Mouse (Mus musculus): ENCODE data around the gene Btbd11.
"Not testable (repeated sequence)": the region's sequence is repeated elsewhere in the genome, so short reads cannot be mapped to it uniquely, and the experiment has no call there.

Btbd11 gene

DNA sequence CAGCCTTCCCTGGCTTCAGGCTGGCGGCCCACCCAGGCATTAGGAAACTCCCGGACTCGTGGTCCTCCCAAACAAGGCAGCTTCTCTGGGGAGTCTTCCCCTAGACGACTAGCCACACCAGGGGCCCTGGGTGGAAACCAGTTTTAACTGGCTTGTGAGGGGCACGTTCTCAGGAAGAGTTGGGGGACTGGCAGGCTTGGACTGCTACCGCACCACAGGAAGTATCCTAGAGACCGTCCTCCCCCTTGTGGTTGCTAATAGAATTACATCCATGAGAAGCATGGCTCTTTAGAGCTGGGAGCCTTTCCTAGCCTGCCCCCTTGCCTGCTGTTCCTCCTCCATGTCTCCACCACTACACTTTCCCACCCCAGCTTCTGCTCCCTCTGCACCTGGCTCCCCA, 265.1 kb downstream of the Btbd11 start:
- peak in 1 of 2 experiments; percentile 11 for DNase-seq (ENCODE audit: low spot score in 2 of 2)

DNA sequence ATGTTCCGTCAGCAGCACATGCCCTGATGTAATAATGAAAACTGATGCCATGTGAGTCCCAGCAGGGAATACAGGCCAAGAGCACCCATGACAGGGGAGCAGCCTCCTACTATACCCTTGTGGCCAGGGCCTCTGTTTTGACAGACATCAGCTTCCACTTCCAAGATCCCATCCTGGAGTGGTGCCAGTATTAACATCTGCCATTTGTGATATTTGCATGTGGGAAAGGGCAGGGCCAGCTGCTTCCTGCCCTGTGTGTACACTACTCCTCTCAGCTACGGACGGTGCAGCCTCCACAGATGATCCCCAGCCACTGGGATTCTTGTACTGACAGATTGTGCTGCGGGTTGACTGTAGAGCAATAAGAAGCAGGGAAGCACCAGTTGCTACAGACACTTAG, 269.3 kb downstream of the Btbd11 start:
- no peak for DNase-seq (ENCODE audit: low spot score in 2 of 2)

DNA sequence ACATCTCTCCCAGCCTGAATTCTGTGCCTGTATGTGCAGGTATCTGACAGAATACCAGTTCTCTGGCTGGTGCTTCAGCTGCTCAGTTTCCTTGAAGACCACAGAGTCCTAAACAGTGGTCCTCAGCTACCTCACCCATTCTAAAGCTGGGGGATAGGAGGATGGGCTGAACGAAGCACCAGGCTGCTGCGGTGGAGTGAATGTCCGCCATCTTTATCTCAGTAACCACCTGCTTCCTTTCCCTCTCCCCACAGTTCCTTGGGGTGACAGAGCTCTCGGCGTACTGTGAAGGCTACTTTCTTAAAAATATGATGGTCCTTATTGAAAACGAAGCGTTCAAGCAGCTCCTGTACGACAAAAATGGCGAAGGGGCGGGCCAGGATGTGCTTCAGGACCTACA, 271.3 kb downstream of the Btbd11 start:
- no peak for DNase-seq (ENCODE audit: low spot score in 2 of 2)

DNA sequence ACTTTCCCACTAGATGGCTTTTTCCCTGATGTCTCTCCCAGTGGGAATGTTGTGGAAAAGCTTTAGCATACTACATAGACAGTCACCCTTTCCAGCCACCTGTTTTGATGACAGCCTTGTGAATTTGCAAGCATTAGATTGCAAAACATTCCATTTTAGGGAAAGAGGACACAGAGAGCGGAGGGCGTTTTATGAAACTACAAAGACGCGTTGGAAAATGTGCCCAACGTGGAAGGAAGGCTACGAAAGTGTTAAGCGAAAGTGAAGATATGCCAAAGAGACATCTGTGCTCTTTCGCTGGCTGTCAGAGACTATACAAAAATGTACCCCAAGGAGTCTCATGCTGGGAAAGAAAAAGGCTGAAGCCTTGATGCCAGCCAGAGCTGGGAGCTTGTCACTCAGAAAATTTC, 286.9 kb downstream of the Btbd11 start:
- DNase-seq (ENCODE audit: low spot score in 2 of 2), result no peak

DNA sequence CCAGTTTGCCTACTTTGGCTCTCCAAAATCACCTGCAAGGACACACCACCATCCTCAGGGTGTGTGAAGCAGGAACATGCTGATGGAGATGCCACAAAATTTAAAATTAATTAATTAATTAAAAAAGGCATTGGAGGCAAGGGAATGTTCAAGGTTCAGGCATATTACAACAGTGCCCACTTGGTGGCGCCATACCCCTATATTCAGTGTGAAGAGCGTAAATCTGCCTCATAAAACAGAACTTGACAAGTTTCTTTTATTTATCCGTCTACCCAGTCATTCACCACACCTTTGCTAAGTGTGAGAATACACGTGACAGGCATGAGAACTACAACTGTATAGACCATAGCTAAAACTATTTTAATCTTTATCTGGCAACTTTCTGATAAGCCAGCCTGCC, 292.0 kb downstream of the Btbd11 start:
- peak; percentile 43 to 56 for DNase-seq (ENCODE audit: low spot score in 2 of 2)

DNA sequence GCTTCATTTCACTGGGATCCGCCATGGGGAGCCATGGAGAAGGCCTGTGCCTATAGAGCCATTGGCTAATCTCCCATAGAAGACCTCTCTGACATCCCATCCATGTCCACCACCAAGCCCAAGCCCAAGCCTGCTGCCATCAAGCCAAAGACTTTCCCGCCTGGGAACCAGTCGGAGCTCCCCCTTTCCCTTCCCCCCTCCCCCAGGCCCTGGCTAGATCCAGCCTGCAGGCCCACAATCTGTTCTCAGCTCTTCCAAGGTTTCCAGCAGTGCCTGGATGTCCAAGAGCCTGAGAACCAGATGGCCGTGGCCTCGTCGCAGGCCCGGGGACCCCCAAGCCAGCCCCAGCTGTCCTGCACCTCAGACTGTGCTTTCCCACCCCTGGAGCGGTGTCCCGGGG, 295.8 kb downstream of the Btbd11 start:
- DNase-seq (ENCODE audit: low spot score in 2 of 2), result no peak

DNA sequence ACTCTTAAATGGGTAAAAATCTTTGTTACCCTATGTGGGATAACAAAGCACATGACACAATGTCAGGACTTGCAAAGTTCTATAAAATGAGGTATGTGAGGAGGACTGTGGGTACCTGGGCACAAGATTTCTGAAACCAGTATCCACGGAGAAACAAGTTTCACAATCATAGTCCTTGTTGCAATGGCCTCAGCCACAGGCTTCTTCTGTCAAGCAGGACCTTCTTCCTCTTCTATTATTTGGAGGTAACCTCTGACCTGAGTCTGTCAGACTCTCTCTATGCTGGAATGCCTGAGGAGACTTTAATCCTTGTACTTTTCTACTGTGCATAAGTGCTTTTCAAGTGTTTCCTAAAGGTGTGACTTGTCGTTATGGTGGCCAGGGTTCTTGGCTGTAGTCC, 307.8 kb downstream of the Btbd11 start:
- not testable (repeated sequence) for DNase-seq (ENCODE audit: low spot score in 2 of 2)

DNA sequence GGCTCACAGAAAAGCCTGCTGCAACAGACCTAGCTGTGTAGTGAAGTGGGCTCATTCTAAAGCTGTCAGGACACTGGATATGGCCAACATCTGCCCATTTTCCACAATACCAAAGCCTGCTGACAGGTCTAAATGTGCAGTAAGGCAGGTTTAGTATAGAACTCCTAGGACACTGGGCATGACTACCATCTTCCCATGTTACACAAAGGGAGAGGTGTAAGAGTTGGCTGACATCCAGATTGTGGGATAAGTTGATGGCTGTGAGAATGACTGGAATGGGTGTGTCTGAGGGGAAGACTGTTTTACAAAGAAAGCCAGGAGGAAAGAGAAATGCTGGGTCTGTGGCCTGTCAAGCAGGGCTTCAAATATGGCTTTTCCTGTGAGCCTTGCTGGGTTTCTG, 313.1 kb downstream of the Btbd11 start:
- no peak for DNase-seq (ENCODE audit: low spot score in 2 of 2)

DNA sequence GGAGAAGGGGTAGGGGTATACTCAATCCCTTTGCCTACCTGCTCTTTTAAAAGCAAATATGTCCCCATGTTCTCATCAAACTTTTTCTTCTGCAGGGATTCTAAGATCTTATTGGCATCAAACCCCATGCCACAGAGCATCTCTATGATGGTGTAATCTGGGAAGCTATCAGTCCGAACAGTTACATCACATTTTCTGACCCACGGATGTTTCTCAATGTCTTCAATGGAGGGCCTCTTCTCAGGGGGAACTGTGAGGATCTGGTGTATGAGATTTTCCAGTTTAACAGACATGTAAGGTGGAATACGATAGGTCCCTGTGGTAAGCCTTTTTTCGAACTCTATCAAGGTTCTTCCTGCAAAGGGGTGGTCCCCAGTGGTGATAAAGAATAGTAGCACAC, 323.2 kb downstream of the Btbd11 start:
- not testable (repeated sequence) for DNase-seq (ENCODE audit: low spot score in 2 of 2)

All from frontal cortex, postnatal 25 days (tissue).